Mouse (Mus musculus) CH12.LX (cell line): ENCODE measurements around the gene Gm37240. TPM values are rescaled to one million over a fixed set of nuclear protein-coding genes. Genes with fewer than 3 reads are reported as not detected.

Experiments
- DNase-seq: peaks from one replicate; pipeline ENCODE4 v3.0.0-alpha.2; 2013; ENCODE audit errors: extremely low read depth
- H3K27ac ChIP-seq: 2 replicates; pipeline ENCODE4 v1.5.1; 2012; ENCODE audit warnings: low read depth, mild to moderate bottlenecking, control low read depth, moderate library complexity; ENCODE audit not compliant: insufficient read depth
- H3K27me3 ChIP-seq: replicated peaks from 2 replicates; pipeline ENCODE3; 2012; ENCODE audit warnings: inconsistent platforms
- H3K36me3 ChIP-seq, 2 experiments: replicated peaks in 1 of 2; 2 replicates each; pipeline versions ENCODE3 to v1.6.1; 2012; ENCODE audit warnings: inconsistent platforms in 1 of 2, low read length in 1 of 2, mild to moderate bottlenecking in 1 of 2, mixed read lengths in 1 of 2, moderate library complexity in 1 of 2; ENCODE audit not compliant: control insufficient read depth in 1 of 2, insufficient read depth in 1 of 2
- H3K4me1 ChIP-seq, 2 experiments: 2 replicates each; pipeline ENCODE4 v1.6.1; 2012; ENCODE audit warnings: inconsistent platforms in 1 of 2, moderate library complexity in 1 of 2; ENCODE audit not compliant: insufficient read depth in 2 of 2, control insufficient read depth in 1 of 2
- H3K4me2 ChIP-seq: 2 replicates; pipeline ENCODE4 v1.6.1; 2012; ENCODE audit warnings: low read depth, mild to moderate bottlenecking, control low read depth; ENCODE audit not compliant: poor library complexity, insufficient read depth, severe bottlenecking
- H3K4me3 ChIP-seq, 3 experiments: fragments of 150-350 bp in 1 of 3; sonication (generic) in 1 of 3; replicated peaks in 1 of 3; 2 replicates each; pipeline versions ENCODE3 to v1.5.1; 2011 to 2012; ENCODE audit warnings: low read depth in 2 of 3, low read length in 2 of 3, mild to moderate bottlenecking in 2 of 3, moderate library complexity in 2 of 3, control low read depth in 1 of 3, improper control_type of control experiment in 1 of 3, inconsistent platforms in 1 of 3, mixed read lengths in 1 of 3; ENCODE audit not compliant: poor library complexity in 1 of 3
- H3K79me2 ChIP-seq: replicated peaks from 2 replicates; pipeline ENCODE4 v1.6.1; 2012; ENCODE audit warnings: mild to moderate bottlenecking, moderate library complexity; ENCODE audit not compliant: control insufficient read depth, poor library complexity, insufficient read depth, severe bottlenecking; ENCODE audit errors: extremely low read depth
- H3K9ac ChIP-seq: 2 replicates; pipeline ENCODE4 v1.6.1; 2012; ENCODE audit warnings: low read depth, mild to moderate bottlenecking, control low read depth, moderate library complexity; ENCODE audit not compliant: insufficient read depth
- H3K9me3 ChIP-seq: replicated peaks from 2 replicates; pipeline ENCODE3; 2012; ENCODE audit warnings: low read length, inconsistent platforms, mixed read lengths
- BHLHE40 ChIP-seq: IDR thresholded peaks from 2 replicates; pipeline ENCODE4 v1.6.1; 2011; ENCODE audit warnings: mild to moderate bottlenecking, low read depth, low read length, improper control_type of control experiment
- CHD1 ChIP-seq: IDR thresholded peaks from 2 replicates; pipeline ENCODE4 v1.6.1; 2012; ENCODE audit warnings: low read depth, low read length, improper control_type of control experiment, inconsistent platforms
- CHD2 ChIP-seq: IDR thresholded peaks from 2 replicates; pipeline ENCODE4 v1.6.1; 2011; ENCODE audit warnings: low read length, improper control_type of control experiment
- CTCF ChIP-seq, 2 experiments: IDR thresholded peaks in 1 of 2; conservative IDR thresholded peaks in 1 of 2; 2 replicates each; pipeline ENCODE4 v1.5.1; 2011 to 2012; ENCODE audit warnings: low read depth in 2 of 2, low read length in 2 of 2, improper control_type of control experiment in 1 of 2, inconsistent platforms in 1 of 2, mild to moderate bottlenecking in 1 of 2, moderate library complexity in 1 of 2
- E2F4 ChIP-seq: IDR thresholded peaks from 2 replicates; pipeline ENCODE4 v1.6.1; 2011; ENCODE audit warnings: low read depth, low read length, improper control_type of control experiment; ENCODE audit not compliant: insufficient replicate concordance
- ELF1 ChIP-seq: IDR thresholded peaks from 2 replicates; pipeline ENCODE4 v1.6.1; 2014; ENCODE audit warnings: low read depth, mild to moderate bottlenecking, inconsistent platforms, low read length, improper control_type of control experiment
- EP300 ChIP-seq: IDR thresholded peaks from 2 replicates; pipeline ENCODE4 v1.6.1; 2011; ENCODE audit warnings: low read length, improper control_type of control experiment
- ETS1 ChIP-seq: conservative IDR thresholded peaks from 2 replicates; pipeline ENCODE4 v1.6.1; 2012; ENCODE audit warnings: low read depth, mild to moderate bottlenecking, inconsistent platforms, low read length, improper control_type of control experiment, moderate library complexity
- GABPA ChIP-seq: IDR thresholded peaks from 2 replicates; pipeline ENCODE4 v1.6.1; 2012; ENCODE audit warnings: low read depth, low read length, improper control_type of control experiment, inconsistent platforms; ENCODE audit not compliant: insufficient replicate concordance
- HCFC1 ChIP-seq: IDR thresholded peaks from 2 replicates; pipeline ENCODE4 v1.6.1; 2012; ENCODE audit warnings: low read depth, mild to moderate bottlenecking, inconsistent platforms, low read length, improper control_type of control experiment
- IRF4 ChIP-seq: IDR thresholded peaks from 2 replicates; pipeline ENCODE4 v1.6.1; 2014; ENCODE audit warnings: low read depth, mild to moderate bottlenecking, inconsistent platforms, low read length, improper control_type of control experiment
- JUN ChIP-seq: IDR thresholded peaks from 2 replicates; pipeline ENCODE4 v1.6.1; 2011; ENCODE audit warnings: low read depth, mild to moderate bottlenecking, low read length, improper control_type of control experiment, moderate library complexity; ENCODE audit not compliant: insufficient read depth
- JUND ChIP-seq: conservative IDR thresholded peaks from 2 replicates; pipeline ENCODE4 v1.6.1; 2011; ENCODE audit warnings: low read depth, low read length, improper control_type of control experiment
- KAT2A ChIP-seq: IDR thresholded peaks from 2 replicates; pipeline ENCODE4 v1.6.1; 2012; ENCODE audit warnings: low read length, improper control_type of control experiment, inconsistent platforms; ENCODE audit not compliant: insufficient replicate concordance
- MAFK ChIP-seq: IDR thresholded peaks from 2 replicates; pipeline ENCODE4 v1.6.1; 2011; ENCODE audit warnings: low read length, improper control_type of control experiment; ENCODE audit not compliant: insufficient replicate concordance
- MAX ChIP-seq: IDR thresholded peaks from 2 replicates; pipeline ENCODE4 v1.6.1; 2011; ENCODE audit warnings: low read length, improper control_type of control experiment
- MAZ ChIP-seq: IDR thresholded peaks from 2 replicates; pipeline ENCODE4 v1.6.1; 2012; ENCODE audit warnings: low read depth, mild to moderate bottlenecking, inconsistent platforms, low read length, improper control_type of control experiment, moderate library complexity
- MEF2A ChIP-seq: IDR thresholded peaks from 2 replicates; pipeline ENCODE4 v1.6.1; 2014; ENCODE audit warnings: low read depth, mild to moderate bottlenecking, inconsistent platforms, low read length, improper control_type of control experiment, borderline replicate concordance
- MXI1 ChIP-seq: IDR thresholded peaks from 2 replicates; pipeline ENCODE4 v1.6.1; 2011; ENCODE audit warnings: mild to moderate bottlenecking, low read depth, low read length, improper control_type of control experiment
- MYC ChIP-seq: IDR thresholded peaks from 2 replicates; pipeline ENCODE4 v1.6.1; 2011; ENCODE audit warnings: low read depth, mild to moderate bottlenecking, improper control_type of control experiment, low read length
- NELFE ChIP-seq: IDR thresholded peaks from 2 replicates; pipeline ENCODE4 v1.6.1; 2011; ENCODE audit warnings: low read depth, low read length, improper control_type of control experiment
- NRF1 ChIP-seq: IDR thresholded peaks from 2 replicates; pipeline ENCODE4 v1.6.1; 2014; ENCODE audit warnings: low read depth, mild to moderate bottlenecking, inconsistent platforms, low read length, improper control_type of control experiment, moderate library complexity
- PAX5 ChIP-seq: IDR thresholded peaks from 2 replicates; pipeline ENCODE4 v1.6.1; 2012; ENCODE audit warnings: low read length, inconsistent platforms, mixed read lengths
- POLR2A ChIP-seq: IDR thresholded peaks from 2 replicates; pipeline ENCODE4 v1.6.1; 2011; ENCODE audit warnings: low read depth, mild to moderate bottlenecking, improper control_type of control experiment, low read length
- POLR2AphosphoS2 ChIP-seq: IDR thresholded peaks from 2 replicates; pipeline ENCODE4 v1.6.1; 2011; ENCODE audit warnings: low read depth, low read length, improper control_type of control experiment
- RAD21 ChIP-seq: IDR thresholded peaks from 2 replicates; pipeline ENCODE4 v1.6.1; 2011; ENCODE audit warnings: low read depth, mild to moderate bottlenecking, low read length, improper control_type of control experiment, moderate library complexity
- RCOR1 ChIP-seq: conservative IDR thresholded peaks from 2 replicates; pipeline ENCODE4 v1.6.1; 2012; ENCODE audit warnings: low read depth, mild to moderate bottlenecking, inconsistent platforms, low read length, improper control_type of control experiment
- SIN3A ChIP-seq: IDR thresholded peaks from 2 replicates; pipeline ENCODE4 v1.6.1; 2012; ENCODE audit warnings: low read length, improper control_type of control experiment, inconsistent platforms
- SMC3 ChIP-seq: IDR thresholded peaks from 2 replicates; pipeline ENCODE4 v1.6.1; 2011; ENCODE audit warnings: low read depth, low read length, improper control_type of control experiment
- TBP ChIP-seq: conservative IDR thresholded peaks from 2 replicates; pipeline ENCODE4 v1.6.1; 2011; ENCODE audit warnings: low read depth, low read length, improper control_type of control experiment
- TCF12 ChIP-seq: IDR thresholded peaks from 2 replicates; pipeline ENCODE4 v1.6.1; 2014; ENCODE audit warnings: low read depth, mild to moderate bottlenecking, inconsistent platforms, low read length, improper control_type of control experiment
- UBTF ChIP-seq: IDR thresholded peaks from 2 replicates; pipeline ENCODE4 v1.6.1; 2012; ENCODE audit warnings: low read depth, mild to moderate bottlenecking, inconsistent platforms, low read length, improper control_type of control experiment, moderate library complexity
- USF1 ChIP-seq: IDR thresholded peaks from 2 replicates; pipeline ENCODE4 v1.6.1; 2014; ENCODE audit warnings: low read depth, mild to moderate bottlenecking, inconsistent platforms, low read length, improper control_type of control experiment
- USF2 ChIP-seq: conservative IDR thresholded peaks from 2 replicates; pipeline ENCODE4 v1.6.1; 2011; ENCODE audit warnings: low read depth, low read length, improper control_type of control experiment
- ZC3H11A ChIP-seq: IDR thresholded peaks from 2 replicates; pipeline ENCODE4 v1.6.1; 2012; ENCODE audit warnings: low read depth, mild to moderate bottlenecking, inconsistent platforms, low read length, improper control_type of control experiment
- ZKSCAN1 ChIP-seq: IDR thresholded peaks from 2 replicates; pipeline ENCODE4 v1.6.1; 2012; ENCODE audit warnings: low read depth, inconsistent platforms, low read length, improper control_type of control experiment, borderline replicate concordance
- ZMIZ1 ChIP-seq: IDR thresholded peaks from 2 replicates; pipeline ENCODE4 v1.6.1; 2012; ENCODE audit warnings: low read depth, mild to moderate bottlenecking, inconsistent platforms, low read length, improper control_type of control experiment
- ZNF384 ChIP-seq: IDR thresholded peaks from 2 replicates; pipeline ENCODE4 v1.6.1; 2012; ENCODE audit warnings: low read depth, low read length, improper control_type of control experiment, inconsistent platforms
- dilution Hi-C: fragments of 300-500 bp; cut with MboI; formaldehyde crosslinking; loops from 2 replicates; pipeline ENCODE4 v1.14.3; 2020; ENCODE audit warnings: low sequenced_read_pairs; ENCODE audit not compliant: extremely low pct_unique_long_range_greater_than_20kb, extremely low pct_ligation_motif_present
- in situ Hi-C: fragments of 300-500 bp; cut with MboI; formaldehyde crosslinking; loops from 3 replicates; pipeline ENCODE4 v1.14.3; 2019; ENCODE audit warnings: low sequenced_read_pairs, low pct_ligation_motif_present, low pct_unique_long_range_greater_than_20kb, mixed read lengths
- polyA plus RNA-seq: library from polyadenylated mRNA; unstranded; fragments of >175 nt; gene quantifications from 2 replicates; pipeline ENCODE4 v1.2.1, GENCODE M21; 2012; ENCODE audit warnings: low read depth; ENCODE audit not compliant: insufficient read length
- total RNA-seq, 2 experiments: library from RNA; depleted of rRNA; stranded (reverse); fragments of 300-350 nt in 1 of 2; fragments of >200 nt in 1 of 2; gene quantifications; 2 replicates each; pipeline ENCODE4 v1.2.3; 2012 to 2014

The Gm37240 gene
- total and polyA plus RNA-seq, 3 experiments = 0.08 to 0.19 (median 0.14) TPM

DNA sequence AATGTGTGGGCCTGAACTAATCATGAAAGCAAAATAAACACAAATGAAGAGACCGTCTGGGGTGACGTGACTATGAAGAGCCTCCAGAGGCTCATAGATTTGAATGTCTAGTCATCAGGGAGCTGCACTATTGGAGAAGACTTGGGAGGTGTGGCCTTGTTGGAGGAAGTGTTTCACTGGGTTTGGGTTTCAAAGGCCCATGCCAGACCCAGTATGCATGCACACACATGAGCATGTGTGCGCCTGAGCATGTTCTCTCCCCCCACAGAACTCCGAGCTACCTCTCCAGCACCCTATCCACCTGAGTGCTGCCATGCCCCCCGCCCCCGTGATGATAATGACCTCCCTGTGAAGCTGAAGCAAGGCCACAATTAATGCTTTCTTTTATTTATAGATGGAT is 1317.7 kb downstream of the Gm37240 start:
- peak overlapping the region; percentile 25 for H3K9ac ChIP-seq
- dilution Hi-C loops = no loop called here
- peak overlapping the region; percentile 45; the same call in 1 of the 2 replicates for H3K27ac ChIP-seq
- DNase-seq = peak; percentile 89
- in situ Hi-C loops = no loop called here
- H3K36me3 ChIP-seq = peaks cover 0 to 5% of the 10 kb centered on the region in 2 experiments
- H3K4me2 ChIP-seq = peak overlapping the region; percentile 41; the same call in 1 of the 2 replicates
- peaks cover 6 to 39% of the 10 kb centered on the region in 2 experiments for H3K4me1 ChIP-seq
- H3K4me3 ChIP-seq = no peak overlapping the region
- no peaks in the 10 kb centered on the region for H3K9me3 ChIP-seq
- peaks cover 31% of the 10 kb centered on the region for H3K79me2 ChIP-seq
- no peaks in the 10 kb centered on the region for H3K27me3 ChIP-seq
- TF ChIP-seq TCF12 = peak; percentile 57; the same call in 1 of the 2 replicates
- TF ChIP-seq SMC3 = no peak
- TF ChIP-seq ZKSCAN1 = no peak
- no peak for TF ChIP-seq GABPA
- TF ChIP-seq BHLHE40 = peak; percentile 62
- no peak for TF ChIP-seq ZC3H11A
- no peak for TF ChIP-seq RAD21
- peak; percentile 62 for TF ChIP-seq ELF1
- TF ChIP-seq ETS1 = no peak; the same call in 1 of the 2 replicates
- no peak for TF ChIP-seq MAZ
- 0 out of 2 replicates have a peak, but pooled peaks have one; percentile 41 for TF ChIP-seq KAT2A
- TF ChIP-seq USF1 = no peak
- TF ChIP-seq MYC = peak; percentile 90; the same call in 1 of the 2 replicates
- TF ChIP-seq JUN = peak; percentile 55
- peak; percentile 47; the same call in 1 of the 2 replicates for TF ChIP-seq JUND
- TF ChIP-seq MAFK = no peak
- TF ChIP-seq CHD1 = no peak
- peak; percentile 81 for TF ChIP-seq SIN3A
- TF ChIP-seq MXI1 = peak; percentile 94
- TF ChIP-seq IRF4 = peak; percentile 15; the same call in 1 of the 2 replicates
- no peak for TF ChIP-seq CHD2
- TF ChIP-seq MAX = peak; percentile 74
- peak; percentile 58; the same call in 1 of the 2 replicates for TF ChIP-seq POLR2AphosphoS2
- TF ChIP-seq NELFE = peak; percentile 72
- no peak for TF ChIP-seq RCOR1
- no peak for TF ChIP-seq ZNF384
- TF ChIP-seq USF2 = no peak
- peak; percentile 46; the same call in 1 of the 2 replicates for TF ChIP-seq ZMIZ1
- peak; percentile 60; the same call in 1 of the 2 replicates for TF ChIP-seq NRF1
- TF ChIP-seq POLR2A = peak; percentile 87
- TF ChIP-seq MEF2A = 0 out of 2 replicates have a peak, but pooled peaks have one; percentile 14
- TF ChIP-seq E2F4 = no peak
- TF ChIP-seq EP300 = no peak
- TF ChIP-seq HCFC1 = no peak
- TF ChIP-seq CTCF (conservative IDR thresholded peaks at IDR 0.05 in 1 of 2, IDR thresholded peaks at IDR 0.05 in 1 of 2; ENCODE audit: low read depth in 2 of 2, low read length in 2 of 2) = no peak
- TF ChIP-seq PAX5 = no peak
- TF ChIP-seq TBP = peak; percentile 80
- TF ChIP-seq UBTF = no peak
